In genomic region chr10:34019302-34020075, GRCm38 (mm10) we compare ENCODE assay signal across 7 mouse cellular contexts. TPM values are rescaled to one million over a fixed set of nuclear protein-coding genes. Genes with fewer than 3 reads are reported as not detected.
DNase-seq lines count a peak whose midpoint lies in the region; ATAC-seq lines count a peak whose summit lies in the region.

Gene Rwdd1 (minus strand): TSS chr10:34019624.

- peak; percentile 100 for ATAC-seq in embryonic facial prominence, embryonic 12.5 days (ENCODE audit: insufficient number of reproducible peaks, insufficient read depth, low FRiP score, low TSS enrichment)
- ATAC-seq in limb, embryonic 11.5 days (ENCODE audit: insufficient number of reproducible peaks, low FRiP score, low TSS enrichment, low read depth), result peak; percentile 100
- ATAC-seq in midbrain, embryonic 14.5 days (ENCODE audit: low FRiP score, low TSS enrichment), result peak; percentile 100

- peak within 1 kb of the TSS; percentile 67 for H3K4me2 ChIP-seq in embryonic facial prominence, embryonic 12.5 days (replicated peaks)
- peak within 1 kb of the TSS; percentile 63 for H3K4me2 ChIP-seq in limb, embryonic 11.5 days (ENCODE audit: low read depth, severe bottlenecking)
- H3K4me2 ChIP-seq in midbrain, embryonic 14.5 days (ENCODE audit: low read length), result peak within 1 kb of the TSS; percentile 77

- H3K36me3 ChIP-seq in embryonic facial prominence, embryonic 12.5 days, result peaks cover 5% of the 10 kb centered on the region; the same call in 1 of the 2 replicates
- H3K36me3 ChIP-seq in limb, embryonic 11.5 days (ENCODE audit: control insufficient read depth, insufficient read depth, low read length), result no peaks in the 10 kb centered on the region
- H3K36me3 ChIP-seq in midbrain, embryonic 14.5 days (ENCODE audit: control insufficient read depth, insufficient read depth, low read length), result no peaks in the 10 kb centered on the region

- peak within 1 kb of the TSS; percentile 94 for H3K27ac ChIP-seq in embryonic facial prominence, embryonic 12.5 days
- H3K27ac ChIP-seq in limb, embryonic 11.5 days (replicated peaks; ENCODE audit: low read depth, low read length), result peak within 1 kb of the TSS; percentile 82
- H3K27ac ChIP-seq in midbrain, embryonic 14.5 days (replicated peaks; ENCODE audit: low read depth, low read length), result peak within 1 kb of the TSS; percentile 93

- peak within 1 kb of the TSS; percentile 87 for H3K4me3 ChIP-seq in embryonic facial prominence, embryonic 12.5 days
- peak within 1 kb of the TSS; percentile 84 for H3K4me3 ChIP-seq in limb, embryonic 11.5 days (ENCODE audit: low read depth, low read length)
- peak within 1 kb of the TSS; percentile 91 for H3K4me3 ChIP-seq in midbrain, embryonic 14.5 days (replicated peaks; ENCODE audit: low read depth, low read length)

- under 1% methylated on average over 69 of the region's 82 CpGs for WGBS in embryonic facial prominence, embryonic 12.5 days
- WGBS in limb, embryonic 11.5 days, result under 1% methylated on average over 82 of the region's 82 CpGs
- under 1% methylated on average over 82 of the region's 82 CpGs for WGBS in midbrain, embryonic 14.5 days

- H3K9me3 ChIP-seq in embryonic facial prominence, embryonic 12.5 days, result no peaks in the 10 kb centered on the region
- no peaks in the 10 kb centered on the region for H3K9me3 ChIP-seq in limb, embryonic 11.5 days (ENCODE audit: control insufficient read depth, low read length)
- no peaks in the 10 kb centered on the region for H3K9me3 ChIP-seq in midbrain, embryonic 14.5 days (ENCODE audit: control insufficient read depth, low read length)

- peak; percentile 97 for DNase-seq in adrenal gland, postnatal 25 days
- peak; percentile 100 for DNase-seq in heart, adult 11 months
- peak; percentile 97 for DNase-seq in kidney, adult 18-20 months
- DNase-seq in limb, embryonic 11.5 days (ENCODE audit: low spot score), result peak; percentile 98
- DNase-seq in midbrain, embryonic 14.5 days, result peak; percentile 98
- peak; percentile 91 to 94 for DNase-seq in spleen, adult 18-20 months

- H3K4me1 ChIP-seq in embryonic facial prominence, embryonic 12.5 days, result peaks cover 13% of the 10 kb centered on the region
- peaks cover 9% of the 10 kb centered on the region for H3K4me1 ChIP-seq in limb, embryonic 11.5 days (ENCODE audit: control insufficient read depth, insufficient read depth, low read length)
- H3K4me1 ChIP-seq in midbrain, embryonic 14.5 days (ENCODE audit: control insufficient read depth, insufficient read depth, low read length), result peaks cover 14% of the 10 kb centered on the region

- peak within 1 kb of the TSS; percentile 88 for H3K9ac ChIP-seq in embryonic facial prominence, embryonic 12.5 days
- H3K9ac ChIP-seq in limb, embryonic 11.5 days (ENCODE audit: low read length), result peak within 1 kb of the TSS; percentile 89
- peak within 1 kb of the TSS; percentile 89 for H3K9ac ChIP-seq in midbrain, embryonic 14.5 days (replicated peaks; ENCODE audit: low read length)

- no peaks in the 10 kb centered on the region for H3K27me3 ChIP-seq in embryonic facial prominence, embryonic 12.5 days
- no peaks in the 10 kb centered on the region for H3K27me3 ChIP-seq in limb, embryonic 11.5 days (ENCODE audit: control insufficient read depth, insufficient read depth, low read length)
- H3K27me3 ChIP-seq in midbrain, embryonic 14.5 days (ENCODE audit: control insufficient read depth, insufficient read depth, low read length), result no peaks in the 10 kb centered on the region

RNA-seq across cellular contexts. Expression of gene Rwdd1, which starts in this region (rescaled TPM):
- total RNA-seq in adrenal gland, postnatal 25 days (2021), result 88.3 and 95.6 TPM in 2 replicates
- polyA plus RNA-seq in embryonic facial prominence, embryonic 12.5 days (2016; fragmentation: Nextera tagmentation; extraction: Ambion mirVana), result 151 TPM in 2 replicates
- polyA plus RNA-seq in limb, embryonic 11.5 days (2014; fragmentation: Nextera tagmentation; extraction: Ambion mirVana), result 170 and 176 TPM in 2 replicates
- 135 and 152 TPM in 2 replicates for polyA plus RNA-seq in midbrain, embryonic 14.5 days (2014; fragmentation: Nextera tagmentation; extraction: Ambion mirVana)

Comparison
In these comparisons a context has a peak if more than half of its experiments do, and no peak if none do; other contexts are left out.
1. Peak in every context shown above with its lines: DNase-seq, ATAC-seq, H3K4me3 ChIP-seq and H3K27ac ChIP-seq.